Mouse (Mus musculus) ES-E14 (cell line): ENCODE results near the gene Clcn2. TPM values are rescaled to one million over a fixed set of nuclear protein-coding genes. Genes with fewer than 3 reads are reported as not detected.

Experiments
- DNase-seq: peaks from one replicate; pipeline ENCODE4 v3.0.0-alpha.2; 2013; ENCODE audit warnings: low read depth, low spot score
- H3K27ac ChIP-seq: 2 replicates; pipeline ENCODE4 v1.5.1; 2012; ENCODE audit warnings: low read depth, mild to moderate bottlenecking, low read length, moderate library complexity, mixed read lengths; ENCODE audit not compliant: poor library complexity, insufficient read depth, severe bottlenecking
- H3K36me3 ChIP-seq: 2 replicates; pipeline ENCODE4 v1.6.1; 2012; ENCODE audit warnings: mild to moderate bottlenecking, low read length, moderate library complexity, mixed read lengths; ENCODE audit not compliant: control insufficient read depth, poor library complexity, insufficient read depth, severe bottlenecking
- H3K4me1 ChIP-seq, 2 experiments: fragments of 150-350 bp in 1 of 2; sonication (generic) in 1 of 2; 2 replicates each; pipeline ENCODE4 v1.6.1; 2012; ENCODE audit warnings: low read length in 2 of 2, mild to moderate bottlenecking in 1 of 2, mixed read lengths in 1 of 2; ENCODE audit not compliant: control insufficient read depth in 2 of 2, insufficient read depth in 2 of 2, poor library complexity in 1 of 2
- H3K4me3 ChIP-seq, 2 experiments: fragments of 150-350 bp in 1 of 2; sonication (generic) in 1 of 2; 2 replicates each; pipeline ENCODE4 v1.5.1; 2012; ENCODE audit warnings: low read length in 2 of 2, low read depth in 1 of 2, mild to moderate bottlenecking in 1 of 2, mixed read lengths in 1 of 2; ENCODE audit not compliant: insufficient read depth in 1 of 2, poor library complexity in 1 of 2, severe bottlenecking in 1 of 2
- H3K9ac ChIP-seq: 2 replicates; pipeline ENCODE4 v1.6.1; 2012; ENCODE audit warnings: low read depth, mild to moderate bottlenecking, low read length, mixed read lengths; ENCODE audit not compliant: poor library complexity, insufficient read depth, severe bottlenecking
- H3K9me3 ChIP-seq: fragments of 150-350 bp; sonication (generic); 2 replicates; pipeline ENCODE4 v1.6.1; 2012; ENCODE audit warnings: low read depth, mild to moderate bottlenecking, low read length; ENCODE audit not compliant: control insufficient read depth, insufficient read depth
- CHD2 ChIP-seq: IDR thresholded peaks from 2 replicates; pipeline ENCODE4 v1.6.1; 2014; ENCODE audit warnings: mild to moderate bottlenecking, low read depth, low read length, inconsistent platforms
- HCFC1 ChIP-seq: IDR thresholded peaks from 2 replicates; pipeline ENCODE4 v1.6.1; 2012; ENCODE audit warnings: low read length, inconsistent platforms, borderline replicate concordance; ENCODE audit not compliant: insufficient read depth
- MAFK ChIP-seq: IDR thresholded peaks from 2 replicates; pipeline ENCODE4 v1.6.1; 2014; ENCODE audit warnings: mild to moderate bottlenecking, low read depth, low read length, inconsistent platforms; ENCODE audit not compliant: insufficient read depth
- ZC3H11A ChIP-seq: IDR thresholded peaks from 2 replicates; pipeline ENCODE4 v1.6.1; 2012; ENCODE audit warnings: low read depth, mild to moderate bottlenecking, inconsistent platforms, low read length, borderline replicate concordance
- ZNF384 ChIP-seq: IDR thresholded peaks from 2 replicates; pipeline ENCODE4 v1.6.1; 2012; ENCODE audit warnings: low read depth, low read length, inconsistent platforms
- in situ Hi-C, 2 experiments: fragments of 600-800 bp; cut with MboI; formaldehyde crosslinking; loops; one replicate each; pipeline ENCODE4 v1.15.1; 2025; ENCODE audit warnings: low sequenced_read_pairs in 2 of 2, inconsistent platforms in 1 of 2; ENCODE audit not compliant: unreplicated experiment in 2 of 2
- total RNA-seq: library from RNA; depleted of rRNA; stranded (reverse); fragments of 300-350 nt; gene quantifications from 2 replicates; pipeline ENCODE4 v1.2.3, GENCODE M21; 2012

Clcn2 gene
- total RNA-seq, 1 experiment = 38.2 TPM

- TF ChIP-seq ZNF384 (no peak), CHD2 (no peak), HCFC1 (no peak), ZC3H11A (no peak), MAFK (no peak)
- Histone ChIP-seq H3K36me3 (peaks cover 27% of the 10 kb centered on the region), H3K9me3 (no peaks in the 10 kb centered on the region), H3K4me1 (peaks cover 0 to 20% of the 10 kb centered on the region in 2 experiments; a peak in 3 of 4 replicates), H3K9ac (peak within 1 kb of the TSS; percentile 77), H3K27ac (peak within 1 kb of the TSS; percentile 32; the same call in 1 of the 2 replicates), H3K4me3 (peak within 1 kb of the TSS; percentile 74 to 82)
- peak; percentile 65 for DNase-seq
- in situ Hi-C loops = no loop called here
Observed at GRCm38 (mm10) chr16:20693111-20693701, 24.3 kb downstream of the Clcn2 start, which contains the start of gene Fam131a. Fam131a (plus strand) TSS chr16:20693241.

DNA sequence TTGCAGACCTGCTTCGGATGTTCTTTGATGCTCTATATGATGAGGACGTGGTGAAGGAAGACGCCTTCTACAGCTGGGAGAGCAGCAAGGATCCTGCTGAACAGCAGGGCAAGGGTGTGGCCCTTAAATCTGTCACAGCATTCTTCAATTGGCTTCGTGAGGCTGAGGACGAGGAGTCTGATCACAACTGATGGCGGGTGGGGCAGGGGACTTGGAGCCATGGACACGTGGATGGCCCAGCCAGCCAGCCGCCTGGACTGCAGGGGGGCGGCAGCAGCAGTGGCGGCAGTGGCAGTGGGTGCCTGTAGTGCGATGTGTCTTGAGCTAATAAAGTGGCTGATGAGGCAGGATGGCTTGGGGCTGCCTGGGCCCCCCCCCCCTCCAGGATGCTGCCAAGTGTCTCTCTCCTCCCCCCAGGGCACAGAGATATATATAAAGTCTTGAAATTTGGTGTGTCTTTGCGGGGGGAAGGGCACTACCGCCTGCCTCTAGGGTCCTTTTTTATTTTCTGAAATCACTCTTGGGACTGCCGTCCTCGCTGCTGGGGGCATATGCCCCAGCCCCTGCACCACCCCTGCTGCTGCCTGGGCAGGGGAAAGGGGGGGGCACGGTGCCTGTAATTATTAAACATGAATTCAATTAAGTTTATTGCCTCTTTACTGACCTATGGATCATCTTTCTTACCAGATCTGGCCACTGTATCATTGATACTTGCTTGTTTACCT lies 25.1 kb downstream of the Clcn2 start:
- no peak overlapping the region for H3K27ac ChIP-seq
- no peak overlapping the region for H3K9ac ChIP-seq
- in situ Hi-C loops = no loop called here
- no peak for TF ChIP-seq MAFK
- no peak for TF ChIP-seq CHD2
- no peak for TF ChIP-seq ZC3H11A
- TF ChIP-seq HCFC1 = no peak
- no peak for TF ChIP-seq ZNF384
- H3K9me3 ChIP-seq = no peaks in the 10 kb centered on the region
- DNase-seq = no peak
- 0 out of 4 replicates have a peak overlapping the region, but pooled peaks of 1 of the 2 experiments have one; percentile 74 for H3K4me3 ChIP-seq
- peaks cover 35% of the 10 kb centered on the region for H3K36me3 ChIP-seq
- peaks cover 1 to 20% of the 10 kb centered on the region in 2 experiments; a peak in 3 of 4 replicates for H3K4me1 ChIP-seq

- Histone ChIP-seq H3K36me3 (peaks cover 42% of the 10 kb centered on the region), H3K27ac (no peak overlapping the region; the same call in 1 of the 2 replicates), H3K4me1 (peaks cover 1 to 20% of the 10 kb centered on the region in 2 experiments; a peak in 3 of 4 replicates), H3K9me3 (no peaks in the 10 kb centered on the region), H3K4me3 (no peak overlapping the region), H3K9ac (no peak overlapping the region)
- DNase-seq = no peak
- TF ChIP-seq MAFK = no peak
- peak; percentile 75; the same call in 1 of the 2 replicates for TF ChIP-seq ZNF384
- in situ Hi-C loops = no loop called here
Observed at GRCm38 (mm10) chr16:20691617-20692016, 25.9 kb downstream of the Clcn2 start.

GRCm38 (mm10) chr16:20690774-20691173 lies 26.8 kb downstream of the Clcn2 start:
- DNase-seq = no peak
- H3K4me3 ChIP-seq = no peak overlapping the region
- TF ChIP-seq HCFC1 (no peak), CHD2 (no peak), MAFK (no peak), ZC3H11A (no peak)
- no peaks in the 10 kb centered on the region for H3K9me3 ChIP-seq
- in situ Hi-C loops = no loop called here
- no peak overlapping the region for H3K9ac ChIP-seq
- H3K4me1 ChIP-seq = peaks cover 1 to 17% of the 10 kb centered on the region in 2 experiments; a peak in 3 of 4 replicates
- H3K27ac ChIP-seq = no peak overlapping the region
- peaks cover 51% of the 10 kb centered on the region for H3K36me3 ChIP-seq
